Mouse (Mus musculus) thymus, adult 18-20 months (tissue): Measurements from ENCODE around the gene Nutm2.
"Not testable (repeated sequence)": the region's sequence is repeated elsewhere in the genome, so short reads cannot be mapped to it uniquely, and the experiment has no call there.

Source experiments
- DNase-seq, 2 experiments: peaks; one replicate each; pipeline ENCODE4 v3.0.0; 2022; ENCODE audit warnings: mixed read lengths in 2 of 2

The Nutm2 gene

GRCm38 (mm10) chr13:50467007-50467406 lies at the start of gene Nutm2:
Gene Nutm2 (plus strand): TSS chr13:50467307.
- no peak for DNase-seq

GRCm38 (mm10) chr13:50417389-50418183 lies 49.5 kb upstream of the Nutm2 start, which contains the start of gene Fbxw17:
Gene Fbxw17 (plus strand): TSS chr13:50417864.
- peak; percentile 48 to 51 for DNase-seq

- no peak for DNase-seq
Observed at GRCm38 (mm10) chr13:50418421-50418820, 48.7 kb upstream of the Nutm2 start.

DNA sequence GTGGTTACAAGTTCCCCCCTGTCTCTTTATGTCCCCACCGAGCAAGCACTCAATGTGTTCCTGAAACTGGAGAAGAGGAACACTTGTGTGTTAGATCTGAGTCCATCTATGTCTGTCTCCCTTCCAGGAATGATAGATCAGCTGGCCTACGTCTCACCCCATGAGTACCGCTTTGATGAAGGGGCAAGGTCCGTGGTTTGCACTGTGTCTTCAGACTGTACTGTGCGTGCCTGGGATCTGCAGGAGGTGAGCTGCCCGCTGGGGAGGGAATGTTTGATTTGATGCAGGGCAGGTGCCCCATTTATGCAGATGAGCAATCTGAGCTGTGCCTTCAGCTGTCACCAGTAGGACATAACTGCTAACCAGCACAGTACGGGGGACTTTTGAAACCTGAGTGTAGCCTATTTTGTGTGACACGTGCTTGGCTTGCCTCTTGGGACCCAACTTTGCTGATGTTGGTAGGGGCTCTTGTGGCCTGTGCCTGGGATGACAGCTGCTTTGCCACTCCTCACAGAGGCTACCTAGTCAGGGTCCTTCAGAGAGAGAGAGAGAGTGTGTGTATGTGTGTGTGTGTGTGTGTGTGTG lies 43.4 kb upstream of the Nutm2 start:
- DNase-seq: no peak

DNA sequence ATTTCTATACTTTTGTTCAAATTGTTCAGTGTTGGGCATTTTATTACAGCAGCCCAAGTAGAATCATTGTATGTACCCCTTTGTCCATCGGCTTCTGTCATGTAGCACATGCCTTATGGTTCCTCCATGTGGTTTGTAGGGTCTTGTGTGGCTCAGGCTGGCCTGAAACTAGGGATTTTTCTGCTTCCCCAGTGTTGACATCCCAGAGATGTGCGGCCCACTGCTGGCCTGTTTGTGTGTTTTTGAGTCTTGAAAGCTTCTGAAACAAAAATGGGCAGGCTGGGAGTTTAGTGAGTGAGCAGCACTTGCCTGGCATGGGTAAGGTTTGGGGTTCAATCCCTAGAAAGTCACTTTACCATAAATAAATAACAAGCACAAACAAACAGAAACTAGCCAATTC lies 42.6 kb upstream of the Nutm2 start:
- DNase-seq: no peak

GRCm38 (mm10) chr13:50426686-50427085 lies 40.4 kb upstream of the Nutm2 start:
- no peak for DNase-seq

DNA sequence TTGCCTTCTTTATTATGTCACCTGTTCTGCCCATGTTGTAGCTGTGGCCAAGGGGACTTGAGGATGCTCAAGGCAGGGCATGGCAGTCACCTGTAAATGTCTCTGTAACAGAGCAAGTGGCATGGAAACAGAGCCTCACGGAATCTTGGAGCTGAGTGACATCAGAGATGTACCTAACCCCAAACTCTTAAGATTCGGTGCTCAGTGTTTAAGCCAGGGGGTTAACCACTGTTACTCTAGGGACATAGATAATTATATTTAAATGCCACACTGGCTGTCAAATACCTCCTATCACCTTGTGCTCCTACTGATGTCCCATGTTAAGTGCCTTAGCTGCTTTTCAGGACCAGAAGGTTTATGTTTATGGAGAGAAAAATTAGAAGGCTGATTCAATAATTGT lies 23.3 kb upstream of the Nutm2 start, which contains the start of gene Gm47429:
TSS of gene Gm47429 (minus strand) at position 101 of the 400 bp plus-strand sequence.
- DNase-seq: no peak

GRCm38 (mm10) chr13:50445261-50445660 lies 21.8 kb upstream of the Nutm2 start:
- no peak for DNase-seq

DNA sequence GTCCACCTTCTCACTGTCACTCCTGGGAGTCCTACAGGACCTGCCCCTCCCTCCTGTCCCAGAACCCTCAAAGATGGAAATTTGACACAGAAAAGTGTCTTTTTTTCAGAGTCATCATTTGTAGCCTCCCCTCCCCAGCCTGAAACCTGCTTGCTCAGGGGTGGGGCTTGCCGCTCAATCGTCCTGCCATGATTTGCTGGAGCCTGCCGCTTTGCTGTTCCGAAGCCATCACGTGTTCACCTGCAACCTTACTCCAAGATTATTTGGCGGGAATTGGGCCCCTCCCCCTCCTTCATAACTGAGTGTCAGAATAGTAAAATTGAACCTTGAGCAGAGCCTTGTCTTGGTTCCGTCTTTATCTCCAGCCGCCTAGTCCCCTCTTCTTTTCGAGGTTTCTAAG lies 14.8 kb upstream of the Nutm2 start:
- not testable (repeated sequence) for DNase-seq

DNA sequence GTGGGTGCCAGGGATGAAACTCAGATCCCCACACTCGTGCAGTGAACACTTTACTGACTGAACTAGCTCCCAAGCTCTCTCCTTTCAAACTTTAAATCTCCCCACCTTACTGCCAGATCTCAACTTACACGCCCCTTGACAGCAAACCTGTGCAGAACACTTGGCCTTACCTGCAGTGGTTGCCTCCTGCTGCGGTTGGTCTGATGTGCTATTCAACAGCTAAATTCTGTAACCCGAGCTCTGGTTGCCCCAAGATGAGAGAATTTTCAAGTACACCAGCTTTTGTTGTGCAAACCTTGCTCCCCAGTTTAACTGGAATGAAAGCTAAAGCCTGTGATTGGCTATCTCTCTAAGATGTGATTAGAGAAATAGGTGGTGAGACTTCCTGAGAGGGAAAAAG lies 13.7 kb upstream of the Nutm2 start:
- DNase-seq: no peak

GRCm38 (mm10) chr13:50460433-50460832 lies 6.7 kb upstream of the Nutm2 start:
- DNase-seq: not testable (repeated sequence)

- no peak for DNase-seq
Observed at GRCm38 (mm10) chr13:50464621-50465562, 2.2 kb upstream of the Nutm2 start.

GRCm38 (mm10) chr13:50488510-50488909 lies 21.4 kb downstream of the Nutm2 start:
- not testable (repeated sequence) for DNase-seq

- DNase-seq: not testable (repeated sequence)
Observed at GRCm38 (mm10) chr13:50510470-50511343, 43.6 kb downstream of the Nutm2 start.
